Mouse (Mus musculus) bone marrow, adult 2 months (tissue): ENCODE results near the gene 1700042G07Rik. TPM values are rescaled to one million over a fixed set of nuclear protein-coding genes. Genes with fewer than 3 reads are reported as not detected.

ENCODE experiments used
- H3K27ac ChIP-seq: fragments of 200-500 bp; 2 replicates; pipeline ENCODE4 v1.5.1; 2012; ENCODE audit warnings: low read depth, mild to moderate bottlenecking, control low read depth, inconsistent platforms, low read length; ENCODE audit not compliant: control insufficient read depth, poor library complexity, insufficient read depth
- H3K4me1 ChIP-seq: fragments of 200-500 bp; 2 replicates; pipeline ENCODE4 v1.6.1; 2011; ENCODE audit warnings: low read length; ENCODE audit not compliant: control insufficient read depth, insufficient read depth
- H3K4me3 ChIP-seq: fragments of 200-500 bp; replicated peaks from 2 replicates; pipeline ENCODE3; 2011; ENCODE audit warnings: mild to moderate bottlenecking, low read depth, low read length, control low read depth; ENCODE audit not compliant: control insufficient read depth
- CTCF ChIP-seq: fragments of 200-500 bp; IDR thresholded peaks from 2 replicates; pipeline ENCODE4 v1.5.1; 2011; ENCODE audit warnings: low read length, control low read depth; ENCODE audit not compliant: control insufficient read depth, insufficient read depth
- POLR2A ChIP-seq: fragments of 200-500 bp; IDR thresholded peaks from 2 replicates; pipeline ENCODE4 v1.6.1; 2011; ENCODE audit warnings: low read depth, mild to moderate bottlenecking, control low read depth, low read length, borderline replicate concordance; ENCODE audit not compliant: control insufficient read depth
- WGBS: fragments of 180-500 bp; shearing (Covaris S2); methylation state at CpG from one replicate; pipeline ENCODE4 v1.1.7; 2018; 5-methylcytosine and 5-hydroxymethylcytosine counted together
- polyA plus RNA-seq: library from polyadenylated mRNA; stranded (reverse); fragments of >200 nt; gene quantifications from 2 replicates; pipeline ENCODE4 v1.2.4, GENCODE M21; 2011; ENCODE audit warnings: low replicate concordance; ENCODE audit not compliant: missing spikeins, insufficient read depth, insufficient read length

Gene 1700042G07Rik
- polyA plus RNA-seq, 1 experiment = not detected

- no peaks in the 10 kb centered on the region for H3K4me1 ChIP-seq
- WGBS = 1% methylated on average over 26 of the region's 26 CpGs
- TF ChIP-seq CTCF (no peak), POLR2A (peak; percentile 46; the same call in 1 of the 2 replicates)
- H3K4me3 ChIP-seq = peak overlapping the region; percentile 83
- peak overlapping the region; percentile 94 for H3K27ac ChIP-seq
Observed at GRCm38 (mm10) chr4:116220780-116221139, 47.6 kb downstream of the 1700042G07Rik start.

GRCm38 (mm10) chr4:116221140-116221851 lies 48.1 kb downstream of the 1700042G07Rik start, which contains the start of gene Pik3r3:
TSS of gene Pik3r3 (plus strand) at chr4:116221618.
- peak within 1 kb of the TSS; percentile 91 for H3K4me3 ChIP-seq
- peak within 1 kb of the TSS; percentile 94 for H3K27ac ChIP-seq
- WGBS = under 1% methylated on average over 53 of the region's 53 CpGs
- peak; percentile 99 for TF ChIP-seq POLR2A
- TF ChIP-seq CTCF = no peak
- H3K4me1 ChIP-seq = no peaks in the 10 kb centered on the region

GRCm38 (mm10) chr4:116221996-116222842 lies 49.0 kb downstream of the 1700042G07Rik start:
- Histone ChIP-seq H3K4me3 (peak overlapping the region; percentile 91), H3K4me1 (no peaks in the 10 kb centered on the region), H3K27ac (no peak overlapping the region)
- TF ChIP-seq CTCF (no peak), POLR2A (no peak)
- 2% methylated on average over 23 of the region's 23 CpGs for WGBS

GRCm38 (mm10) chr4:116222843-116223119 lies 49.6 kb downstream of the 1700042G07Rik start:
- Histone ChIP-seq H3K4me1 (no peaks in the 10 kb centered on the region), H3K27ac (no peak overlapping the region), H3K4me3 (no peak overlapping the region)
- 20% methylated on average over 6 of the region's 6 CpGs for WGBS
- TF ChIP-seq POLR2A (no peak), CTCF (no peak)

Other genes starting within 250 kb of the 1700042G07Rik start
- not detected in 2 replicates for gene Dmbx1, start 233.4 kb upstream of the 1700042G07Rik start, polyA plus RNA-seq
- gene Faah, start 155.4 kb upstream of the 1700042G07Rik start, polyA plus RNA-seq = 1.3 and 5.1 TPM in 2 replicates
- gene Nsun4, start 119.5 kb upstream of the 1700042G07Rik start, polyA plus RNA-seq = 5.8 and 13.0 TPM in 2 replicates
- 449 and 551 TPM in 2 replicates for gene Uqcrh, start 98.3 kb upstream of the 1700042G07Rik start, polyA plus RNA-seq
- 8.2 and 11.4 TPM in 2 replicates for gene Lrrc41, start 98.1 kb upstream of the 1700042G07Rik start, polyA plus RNA-seq
- 22.4 and 25.9 TPM in 2 replicates for gene Rad54l, start 49.7 kb upstream of the 1700042G07Rik start, polyA plus RNA-seq
- 6.8 and 14.5 TPM in 2 replicates for gene Pomgnt1, start 49.5 kb upstream of the 1700042G07Rik start, polyA plus RNA-seq
- 0.35 TPM in 1 of 2 replicates, not detected in the other for gene Lurap1, start 22.0 kb upstream of the 1700042G07Rik start, polyA plus RNA-seq
- not detected in 2 replicates for gene Tspan1, start 5.8 kb upstream of the 1700042G07Rik start, polyA plus RNA-seq
- not detected in 2 replicates for gene Gm49337, start within 50 bp of the 1700042G07Rik start, polyA plus RNA-seq
- 0.56 and 0.95 TPM in 2 replicates for gene Pik3r3, start 48.2 kb downstream of the 1700042G07Rik start, polyA plus RNA-seq